Mouse (Mus musculus): ENCODE measurements at regions not wholly inside any gene's neighbourhood (a gene's known extent, or its start where the extent isn't known, plus 50 kb on each side); places are given as distances from the start of the nearest gene placed in this dataset.
A peak's percentile ranks its signal among the peaks of the same experiment; 100 is the strongest.

- Histone ChIP-seq H3K9me3 (replicated peaks) (no peaks in the 10 kb centered on the region), H3K4me2 (no peak overlapping the region), H3K4me3 (replicated peaks) (no peak overlapping the region), H3K9ac (replicated peaks) (no peak overlapping the region), H3K27me3 (replicated peaks) (no peaks in the 10 kb centered on the region), H3K36me3 (no peaks in the 10 kb centered on the region), H3K4me1 (no peaks in the 10 kb centered on the region), H3K27ac (replicated peaks) (no peak overlapping the region)
- ATAC-seq (ENCODE audit: low FRiP score), result no peak
- WGBS, result 87% methylated on average over 1 of the region's 1 CpGs
Observed at GRCm38 (mm10) chr3:21020946-21021345, 654.0 kb upstream of the Agtr1b start.

- H3K27me3 ChIP-seq (replicated peaks), result no peaks in the 10 kb centered on the region
- no peak overlapping the region for H3K9ac ChIP-seq (replicated peaks)
- no peak overlapping the region for H3K4me2 ChIP-seq
- no peaks in the 10 kb centered on the region for H3K9me3 ChIP-seq (replicated peaks)
- no peaks in the 10 kb centered on the region for H3K4me1 ChIP-seq
- no peak overlapping the region for H3K4me3 ChIP-seq (replicated peaks)
- H3K27ac ChIP-seq (replicated peaks), result no peak overlapping the region
- ATAC-seq (ENCODE audit: low FRiP score), result no peak
- H3K36me3 ChIP-seq, result no peaks in the 10 kb centered on the region
Observed at GRCm38 (mm10) chr3:21020297-21020696, 653.3 kb upstream of the Agtr1b start.

GRCm38 (mm10) chr3:21009650-21010049 lies 642.7 kb upstream of the Agtr1b start:
- H3K9me3 ChIP-seq (replicated peaks), result no peaks in the 10 kb centered on the region
- H3K27me3 ChIP-seq (replicated peaks), result no peaks in the 10 kb centered on the region
- no peaks in the 10 kb centered on the region for H3K36me3 ChIP-seq
- H3K27ac ChIP-seq (replicated peaks), result no peak overlapping the region
- H3K4me1 ChIP-seq, result no peaks in the 10 kb centered on the region
- no peak overlapping the region for H3K4me2 ChIP-seq
- no peak overlapping the region for H3K9ac ChIP-seq (replicated peaks)
- no peak overlapping the region for H3K4me3 ChIP-seq (replicated peaks)
- WGBS, result 83% methylated on average over 1 of the region's 1 CpGs
- no peak for ATAC-seq (ENCODE audit: low FRiP score)

- no peaks in the 10 kb centered on the region for H3K4me1 ChIP-seq
- ATAC-seq (ENCODE audit: low FRiP score), result no peak
Observed at GRCm38 (mm10) chr3:20998295-20998694, 631.3 kb upstream of the Agtr1b start.

GRCm38 (mm10) chr3:20989486-20989970 lies 622.6 kb upstream of the Agtr1b start:
- H3K27me3 ChIP-seq (replicated peaks), result no peaks in the 10 kb centered on the region
- no peaks in the 10 kb centered on the region for H3K36me3 ChIP-seq
- 77% methylated on average over 2 of the region's 2 CpGs for WGBS

More at GRCm38 (mm10) chr3:20998295-20998694, 631.3 kb upstream of the Agtr1b start:
- H3K27ac ChIP-seq (replicated peaks), result no peak overlapping the region
- H3K27me3 ChIP-seq (replicated peaks), result no peaks in the 10 kb centered on the region
- H3K36me3 ChIP-seq, result no peaks in the 10 kb centered on the region
- H3K9me3 ChIP-seq (replicated peaks), result no peaks in the 10 kb centered on the region
- H3K4me2 ChIP-seq, result no peak overlapping the region
- H3K4me3 ChIP-seq (replicated peaks), result no peak overlapping the region
- H3K9ac ChIP-seq (replicated peaks), result no peak overlapping the region

GRCm38 (mm10) chr3:20986942-20987341 lies 620.0 kb upstream of the Agtr1b start:
- no peaks in the 10 kb centered on the region for H3K27me3 ChIP-seq (replicated peaks)
- H3K9me3 ChIP-seq (replicated peaks), result 0 out of 2 replicates have a peak, but pooled peaks cover 6% of the 10 kb centered on the region
- WGBS, result 3% methylated on average over 1 of the region's 1 CpGs
- H3K4me2 ChIP-seq, result no peak overlapping the region
- H3K9ac ChIP-seq (replicated peaks), result no peak overlapping the region
- peak; percentile 69 for ATAC-seq (ENCODE audit: low FRiP score)
- peak overlapping the region; percentile 60 for H3K27ac ChIP-seq (replicated peaks)
- peaks cover 28% of the 10 kb centered on the region for H3K4me1 ChIP-seq
- no peak overlapping the region for H3K4me3 ChIP-seq (replicated peaks)
- no peaks in the 10 kb centered on the region for H3K36me3 ChIP-seq

More at GRCm38 (mm10) chr3:20989486-20989970, 622.6 kb upstream of the Agtr1b start:
- Histone ChIP-seq H3K4me2 (no peak overlapping the region), H3K27ac (replicated peaks) (no peak overlapping the region), H3K4me3 (replicated peaks) (no peak overlapping the region), H3K4me1 (peaks cover 24% of the 10 kb centered on the region), H3K9me3 (replicated peaks) (0 out of 2 replicates have a peak, but pooled peaks cover 11% of the 10 kb centered on the region), H3K9ac (replicated peaks) (no peak overlapping the region)
- no peak for ATAC-seq (ENCODE audit: low FRiP score)

GRCm38 (mm10) chr3:20986377-20986727 lies 619.4 kb upstream of the Agtr1b start:
- Histone ChIP-seq H3K9ac (replicated peaks) (no peak overlapping the region), H3K27ac (replicated peaks) (peak overlapping the region; percentile 60), H3K4me2 (peak overlapping the region; percentile 0; the same call in 1 of the 2 replicates), H3K4me3 (replicated peaks) (no peak overlapping the region), H3K9me3 (replicated peaks) (0 out of 2 replicates have a peak, but pooled peaks cover 6% of the 10 kb centered on the region), H3K4me1 (peaks cover 28% of the 10 kb centered on the region), H3K36me3 (no peaks in the 10 kb centered on the region), H3K27me3 (replicated peaks) (no peaks in the 10 kb centered on the region)
- 0% methylated on average over 1 of the region's 1 CpGs for WGBS
- peak; percentile 92 for ATAC-seq (ENCODE audit: low FRiP score)

GRCm38 (mm10) chr3:20985682-20986376 lies 618.9 kb upstream of the Agtr1b start:
- WGBS, result 41% methylated on average over 4 of the region's 4 CpGs

GRCm38 (mm10) chr3:20984146-20984545 lies 617.2 kb upstream of the Agtr1b start:
- Histone ChIP-seq H3K27me3 (replicated peaks) (no peaks in the 10 kb centered on the region), H3K27ac (replicated peaks) (no peak overlapping the region), H3K4me3 (replicated peaks) (no peak overlapping the region), H3K9ac (replicated peaks) (no peak overlapping the region), H3K4me2 (no peak overlapping the region), H3K9me3 (replicated peaks) (no peaks in the 10 kb centered on the region), H3K36me3 (no peaks in the 10 kb centered on the region), H3K4me1 (peaks cover 28% of the 10 kb centered on the region)
- ATAC-seq (ENCODE audit: low FRiP score), result no peak
- 43% methylated on average over 1 of the region's 1 CpGs for WGBS

More at GRCm38 (mm10) chr3:20985682-20986376, 618.9 kb upstream of the Agtr1b start:
- Histone ChIP-seq H3K9me3 (replicated peaks) (0 out of 2 replicates have a peak, but pooled peaks cover under 1% of the 10 kb centered on the region), H3K4me2 (peak overlapping the region; percentile 0; the same call in 1 of the 2 replicates), H3K4me1 (peaks cover 28% of the 10 kb centered on the region), H3K27me3 (replicated peaks) (no peaks in the 10 kb centered on the region), H3K4me3 (replicated peaks) (no peak overlapping the region), H3K27ac (replicated peaks) (peak overlapping the region; percentile 60), H3K9ac (replicated peaks) (no peak overlapping the region), H3K36me3 (no peaks in the 10 kb centered on the region)
- ATAC-seq (ENCODE audit: low FRiP score), result peak; percentile 72

- 87% methylated on average over 1 of the region's 1 CpGs for WGBS
- Histone ChIP-seq H3K4me1 (no peaks in the 10 kb centered on the region), H3K4me2 (no peak overlapping the region), H3K36me3 (no peaks in the 10 kb centered on the region), H3K9me3 (replicated peaks) (no peaks in the 10 kb centered on the region), H3K27me3 (replicated peaks) (no peaks in the 10 kb centered on the region), H3K9ac (replicated peaks) (no peak overlapping the region), H3K4me3 (replicated peaks) (no peak overlapping the region), H3K27ac (replicated peaks) (no peak overlapping the region)
- ATAC-seq (ENCODE audit: low FRiP score), result no peak
Observed at GRCm38 (mm10) chr3:20973077-20973476, 606.1 kb upstream of the Agtr1b start.
